Mouse (Mus musculus) limb, embryonic 11.5 days (tissue): ENCODE results near the gene Arhgef26. TPM values are rescaled to one million over a fixed set of nuclear protein-coding genes. Genes with fewer than 3 reads are reported as not detected.

Source experiments
- ATAC-seq: fragments of 200-750 bp; cut with Nextera tagmentation; 2 replicates; pipeline ENCODE4 v1.8.0; 2017; ENCODE audit warnings: low read depth; ENCODE audit not compliant: insufficient number of reproducible peaks, low FRiP score, low TSS enrichment
- DNase-seq: peaks from one replicate; pipeline ENCODE4 v3.0.0-alpha.2; 2015; ENCODE audit warnings: low spot score
- H3K27ac ChIP-seq: fragments of 300-500 bp; sonication (generic); replicated peaks from 2 replicates; pipeline ENCODE4 v1.5.1; 2014; ENCODE audit warnings: low read depth, mild to moderate bottlenecking, low read length
- H3K27me3 ChIP-seq: fragments of 300-500 bp; sonication (generic); 2 replicates; pipeline ENCODE4 v1.6.1; 2014; ENCODE audit warnings: mild to moderate bottlenecking, low read length, mixed read lengths; ENCODE audit not compliant: control insufficient read depth, insufficient read depth
- H3K36me3 ChIP-seq: fragments of 300-500 bp; sonication (generic); 2 replicates; pipeline ENCODE4 v1.6.1; 2014; ENCODE audit warnings: mild to moderate bottlenecking, low read length, moderate library complexity, mixed read lengths; ENCODE audit not compliant: control insufficient read depth, insufficient read depth
- H3K4me1 ChIP-seq: fragments of 300-500 bp; sonication (generic); 2 replicates; pipeline ENCODE4 v1.6.1; 2014; ENCODE audit warnings: low read length, mixed read lengths; ENCODE audit not compliant: control insufficient read depth, insufficient read depth
- H3K4me2 ChIP-seq: fragments of 300-500 bp; sonication (generic); 2 replicates; pipeline ENCODE4 v1.6.1; 2014; ENCODE audit warnings: low read depth, mild to moderate bottlenecking, moderate library complexity; ENCODE audit not compliant: severe bottlenecking
- H3K4me3 ChIP-seq: fragments of 300-500 bp; sonication (generic); 2 replicates; pipeline ENCODE4 v1.5.1; 2014; ENCODE audit warnings: low read depth, low read length
- H3K9ac ChIP-seq: fragments of 300-500 bp; sonication (generic); 2 replicates; pipeline ENCODE4 v1.6.1; 2014; ENCODE audit warnings: mild to moderate bottlenecking, low read length
- H3K9me3 ChIP-seq: fragments of 300-500 bp; sonication (generic); 2 replicates; pipeline ENCODE4 v1.6.1; 2016; ENCODE audit warnings: low read length; ENCODE audit not compliant: control insufficient read depth
- WGBS: fragments of 180-500 bp; shearing (Covaris S2); extraction: QIAGEN DNeasy Blood & Tissue Kit; methylation state at CpG from one replicate; pipeline ENCODE4 v1.1.7; 2014; 5-methylcytosine and 5-hydroxymethylcytosine counted together
- polyA plus RNA-seq: library from polyadenylated mRNA; unstranded; fragments of >200 nt; fragmentation: Nextera tagmentation; extraction: Ambion mirVana; gene quantifications from 2 replicates; pipeline ENCODE4 v1.2.1, GENCODE M21; 2014

Arhgef26 gene
- polyA plus RNA-seq, 1 experiment from 2014 or later: 4.0 TPM

- H3K9me3 ChIP-seq: no peaks in the 10 kb centered on the region
- ATAC-seq: no peak
- WGBS: 97% methylated on average over 2 of the region's 2 CpGs
- H3K4me2 ChIP-seq: no peak overlapping the region
- DNase-seq: no peak
- no peak overlapping the region for H3K27ac ChIP-seq
- H3K36me3 ChIP-seq: no peaks in the 10 kb centered on the region
- no peaks in the 10 kb centered on the region for H3K4me1 ChIP-seq
- no peaks in the 10 kb centered on the region for H3K27me3 ChIP-seq
- H3K9ac ChIP-seq: no peak overlapping the region
- no peak overlapping the region for H3K4me3 ChIP-seq
Observed at GRCm38 (mm10) chr3:62372841-62373240, 34.7 kb downstream of the Arhgef26 start.

GRCm38 (mm10) chr3:62374346-62374745, 36.2 kb downstream of the Arhgef26 start:
- no peaks in the 10 kb centered on the region for H3K27me3 ChIP-seq
- ATAC-seq (no peak), DNase-seq (no peak)
- no peak overlapping the region for H3K4me3 ChIP-seq
- H3K4me1 ChIP-seq: no peaks in the 10 kb centered on the region
- H3K4me2 ChIP-seq: no peak overlapping the region
- H3K9me3 ChIP-seq: no peaks in the 10 kb centered on the region
- no peak overlapping the region for H3K9ac ChIP-seq
- WGBS: 91% methylated on average over 4 of the region's 4 CpGs
- H3K27ac ChIP-seq: no peak overlapping the region
- no peaks in the 10 kb centered on the region for H3K36me3 ChIP-seq

- Histone ChIP-seq H3K9me3 (no peaks in the 10 kb centered on the region), H3K4me2 (no peak overlapping the region), H3K4me1 (no peaks in the 10 kb centered on the region), H3K27me3 (no peaks in the 10 kb centered on the region), H3K9ac (no peak overlapping the region), H3K27ac (no peak overlapping the region), H3K4me3 (no peak overlapping the region), H3K36me3 (no peaks in the 10 kb centered on the region)
- WGBS: 66% methylated on average over 6 of the region's 6 CpGs
- ATAC-seq: no peak
- DNase-seq: no peak
Observed at GRCm38 (mm10) chr3:62374831-62375230, 36.7 kb downstream of the Arhgef26 start.

- DNase-seq: no peak
- H3K36me3 ChIP-seq: no peaks in the 10 kb centered on the region
- no peak overlapping the region for H3K4me3 ChIP-seq
- WGBS: 91% methylated on average over 2 of the region's 2 CpGs
- no peak overlapping the region for H3K9ac ChIP-seq
- no peak overlapping the region for H3K27ac ChIP-seq
- no peak for ATAC-seq
- H3K27me3 ChIP-seq: no peaks in the 10 kb centered on the region
- no peak overlapping the region for H3K4me2 ChIP-seq
- H3K9me3 ChIP-seq: no peaks in the 10 kb centered on the region
- H3K4me1 ChIP-seq: no peaks in the 10 kb centered on the region
Observed at GRCm38 (mm10) chr3:62376719-62377118, 38.6 kb downstream of the Arhgef26 start.

GRCm38 (mm10) chr3:62379946-62380345, 41.8 kb downstream of the Arhgef26 start:
- Histone ChIP-seq H3K27ac (no peak overlapping the region), H3K4me3 (no peak overlapping the region), H3K4me1 (no peaks in the 10 kb centered on the region), H3K9me3 (no peaks in the 10 kb centered on the region), H3K36me3 (no peaks in the 10 kb centered on the region), H3K27me3 (no peaks in the 10 kb centered on the region), H3K9ac (no peak overlapping the region), H3K4me2 (no peak overlapping the region)
- no peak for ATAC-seq
- WGBS: 32% methylated on average over 5 of the region's 5 CpGs
- no peak for DNase-seq

GRCm38 (mm10) chr3:62380420-62380819, 42.3 kb downstream of the Arhgef26 start:
- Histone ChIP-seq H3K9ac (no peak overlapping the region), H3K27me3 (no peaks in the 10 kb centered on the region), H3K9me3 (no peaks in the 10 kb centered on the region), H3K4me1 (no peaks in the 10 kb centered on the region), H3K4me2 (no peak overlapping the region), H3K36me3 (no peaks in the 10 kb centered on the region), H3K4me3 (no peak overlapping the region), H3K27ac (no peak overlapping the region)
- no peak for DNase-seq
- no peak for ATAC-seq
- WGBS: 17% methylated on average over 3 of the region's 3 CpGs

- no peaks in the 10 kb centered on the region for H3K27me3 ChIP-seq
- WGBS: 91% methylated on average over 1 of the region's 1 CpGs
- no peak overlapping the region for H3K27ac ChIP-seq
- no peak for DNase-seq
- H3K9ac ChIP-seq: no peak overlapping the region
- no peak for ATAC-seq
- H3K4me2 ChIP-seq: no peak overlapping the region
- H3K36me3 ChIP-seq: no peaks in the 10 kb centered on the region
- H3K4me3 ChIP-seq: no peak overlapping the region
- no peaks in the 10 kb centered on the region for H3K4me1 ChIP-seq
- H3K9me3 ChIP-seq: no peaks in the 10 kb centered on the region
Observed at GRCm38 (mm10) chr3:62382853-62383252, 44.7 kb downstream of the Arhgef26 start.

GRCm38 (mm10) chr3:62392636-62393035, 54.5 kb downstream of the Arhgef26 start:
- Histone ChIP-seq H3K36me3 (no peaks in the 10 kb centered on the region), H3K27me3 (no peaks in the 10 kb centered on the region), H3K9ac (no peak overlapping the region), H3K27ac (no peak overlapping the region), H3K4me2 (no peak overlapping the region), H3K4me3 (no peak overlapping the region), H3K9me3 (no peaks in the 10 kb centered on the region), H3K4me1 (peaks cover 11% of the 10 kb centered on the region)
- ATAC-seq: no peak
- DNase-seq: no peak

- Histone ChIP-seq H3K4me2 (no peak overlapping the region), H3K4me1 (peaks cover 13% of the 10 kb centered on the region), H3K9ac (no peak overlapping the region), H3K36me3 (no peaks in the 10 kb centered on the region), H3K27me3 (no peaks in the 10 kb centered on the region), H3K27ac (no peak overlapping the region), H3K4me3 (no peak overlapping the region), H3K9me3 (no peaks in the 10 kb centered on the region)
- WGBS: 69% methylated on average over 7 of the region's 7 CpGs
- DNase-seq (peak; percentile 44), ATAC-seq (peak; percentile 45; the same call in 1 of the 2 replicates)
Observed at GRCm38 (mm10) chr3:62394284-62394683, 56.1 kb downstream of the Arhgef26 start.
